Mouse (Mus musculus) heart, postnatal 10 days (tissue): ENCODE results near the gene Ywhae. TPM values are rescaled to one million over a fixed set of nuclear protein-coding genes. Genes with fewer than 3 reads are reported as not detected.

Experiments
- DNase-seq, 2 experiments: peaks; one replicate each; pipeline ENCODE4 v3.0.0; 2021
- intact Hi-C: fragments of 180-260 bp; cut with DNase I; formaldehyde crosslinking; loops from one replicate; pipeline ENCODE4 v1.15.1; 2025
- total RNA-seq, 2 experiments: library from RNA; stranded (reverse); gene quantifications; 2 replicates each; pipeline ENCODE4 v1.2.3; 2021

Ywhae gene
- total RNA-seq, 2 experiments from 2014 or later: 738 to 749 TPM

DNA sequence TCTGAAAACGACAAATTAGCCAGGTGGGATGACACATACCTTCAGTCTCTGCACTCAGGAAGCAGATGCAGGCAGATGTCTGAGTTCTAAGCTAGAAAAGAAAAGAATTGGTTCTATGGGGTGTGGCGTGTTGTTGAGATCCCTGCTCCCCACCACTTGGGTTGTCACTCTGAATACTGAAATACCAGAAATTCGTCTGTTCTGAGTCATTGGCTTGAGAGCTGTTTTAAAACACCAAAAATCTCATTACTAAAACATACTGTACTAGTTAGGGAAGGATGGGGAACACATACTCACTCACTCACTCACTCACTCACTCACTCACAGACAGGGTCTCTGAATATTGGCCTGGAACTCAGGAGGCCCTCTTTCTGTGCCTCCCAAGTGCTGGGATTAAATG is 4.3 kb downstream of the Ywhae start:
- intact Hi-C loops: loop anchor here (2.0 kb wide), 1 partner anchor 30 kb away; no protein-coding TSS in a partner anchor

DNA sequence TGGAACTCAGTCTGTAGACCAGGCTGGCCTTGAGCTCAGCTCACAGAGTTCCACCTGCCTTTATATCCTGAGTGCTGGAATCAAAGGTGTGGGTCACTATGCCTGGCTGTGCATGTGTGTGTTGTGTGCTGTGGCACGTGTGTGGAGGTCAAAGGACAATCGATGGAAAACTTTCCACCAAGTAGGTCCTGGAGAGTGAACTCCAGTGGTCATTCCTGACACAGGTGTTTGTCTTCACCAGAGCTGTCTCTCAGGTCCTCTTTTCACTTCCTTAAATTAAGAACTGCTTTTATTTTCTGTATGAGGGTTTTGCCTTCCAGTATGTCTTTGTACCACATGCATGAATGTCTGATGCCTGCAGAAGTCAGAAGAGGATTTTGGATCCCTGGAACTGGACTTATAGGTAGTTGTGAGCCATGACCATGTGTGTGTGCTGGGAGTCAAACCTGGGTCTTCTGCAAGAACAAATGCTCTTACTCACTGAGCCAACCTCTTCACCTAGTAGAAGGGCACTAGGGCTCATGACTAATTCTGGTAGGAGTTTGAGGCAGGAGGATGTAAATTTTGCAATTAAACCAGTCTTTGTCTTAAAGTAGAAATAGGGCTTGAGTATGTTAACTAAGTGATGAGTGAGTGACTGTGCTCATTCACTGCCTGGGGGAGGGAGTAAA is 5.3 kb downstream of the Ywhae start:
- intact Hi-C loops: loop anchor here (2.0 kb wide), 1 partner anchor 29 kb away; no protein-coding TSS in a partner anchor
- DNase-seq: no peak

More for the DNA sequence above, 4.3 kb downstream of the Ywhae start:
- no peak for DNase-seq

DNA sequence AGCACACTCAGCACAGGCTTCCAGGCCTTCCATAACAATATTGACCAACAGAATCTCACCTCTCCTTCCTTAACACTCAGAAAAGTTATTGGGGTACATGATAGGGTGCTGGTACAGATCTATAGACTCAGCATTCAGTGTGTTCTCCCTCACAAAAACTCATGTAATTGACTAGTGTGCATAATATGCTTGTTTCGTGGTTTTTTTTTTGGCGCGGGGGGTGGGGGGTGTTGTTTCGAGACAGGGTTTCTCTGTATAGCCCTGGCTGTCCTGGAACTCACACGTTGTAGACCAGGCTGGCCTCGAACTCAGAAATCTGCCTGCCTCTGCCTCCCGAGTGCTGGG is 5.8 kb downstream of the Ywhae start:
- DNase-seq: no peak
- intact Hi-C loops: no loop called here

DNA sequence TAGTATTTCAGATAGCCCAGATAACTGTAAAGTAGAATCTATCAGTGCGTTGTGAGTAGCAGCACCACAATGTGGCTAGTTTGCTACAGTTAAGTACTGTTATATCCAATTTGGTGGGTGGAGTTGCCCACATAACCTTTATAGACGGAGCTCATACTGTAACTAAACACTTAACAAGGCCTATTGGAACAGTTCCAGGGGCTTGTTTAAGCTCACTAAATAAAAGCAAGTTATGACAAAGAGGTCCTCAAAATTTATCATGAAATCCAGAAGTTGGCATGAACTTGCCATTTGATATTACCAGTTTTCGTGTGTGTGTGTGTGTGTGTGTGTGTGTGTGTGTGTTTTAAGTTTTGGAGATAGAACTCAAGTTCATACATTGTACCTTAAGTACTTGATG is 7.5 kb downstream of the Ywhae start:
- DNase-seq: no peak
- intact Hi-C loops: no loop called here

- DNase-seq: no peak
- intact Hi-C loops: no loop called here
These were observed 8.9 kb downstream of the Ywhae start for GRCm38 (mm10) chr11:75741615-75742014.

DNA sequence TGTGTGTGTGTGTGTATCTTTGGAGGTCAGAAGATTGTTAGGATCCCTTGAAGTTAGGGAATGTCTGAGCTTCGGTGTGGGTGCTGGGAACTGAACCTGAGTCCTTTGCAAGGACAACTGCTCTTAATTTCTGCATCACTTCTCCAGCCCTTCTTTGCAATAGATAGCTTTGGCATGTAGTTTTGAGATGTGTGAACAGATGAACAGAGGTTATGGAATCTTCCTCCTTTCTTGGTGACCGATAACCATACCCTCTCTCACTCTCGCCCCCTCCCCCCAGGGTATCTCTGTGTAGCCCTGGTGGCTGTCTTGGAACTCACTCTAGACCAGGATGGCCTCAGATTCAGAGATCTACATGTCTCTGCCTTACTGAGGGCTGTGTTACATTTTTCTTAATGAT is 12.1 kb downstream of the Ywhae start:
- no peak for DNase-seq
- intact Hi-C loops: no loop called here

- intact Hi-C loops: no loop called here
- DNase-seq: no peak
These were observed 17.9 kb downstream of the Ywhae start for GRCm38 (mm10) chr11:75750537-75750936.

- no peak for DNase-seq
- intact Hi-C loops: no loop called here
These were observed 18.4 kb downstream of the Ywhae start for GRCm38 (mm10) chr11:75751082-75751481.

- DNase-seq: no peak
- intact Hi-C loops: no loop called here
These were observed 24.0 kb downstream of the Ywhae start for GRCm38 (mm10) chr11:75756687-75757086.

GRCm38 (mm10) chr11:75758553-75758952 is 25.9 kb downstream of the Ywhae start:
- DNase-seq: no peak
- intact Hi-C loops: no loop called here

- intact Hi-C loops: no loop called here
- DNase-seq: no peak
These were observed 28.1 kb downstream of the Ywhae start for GRCm38 (mm10) chr11:75760785-75761184.

DNA sequence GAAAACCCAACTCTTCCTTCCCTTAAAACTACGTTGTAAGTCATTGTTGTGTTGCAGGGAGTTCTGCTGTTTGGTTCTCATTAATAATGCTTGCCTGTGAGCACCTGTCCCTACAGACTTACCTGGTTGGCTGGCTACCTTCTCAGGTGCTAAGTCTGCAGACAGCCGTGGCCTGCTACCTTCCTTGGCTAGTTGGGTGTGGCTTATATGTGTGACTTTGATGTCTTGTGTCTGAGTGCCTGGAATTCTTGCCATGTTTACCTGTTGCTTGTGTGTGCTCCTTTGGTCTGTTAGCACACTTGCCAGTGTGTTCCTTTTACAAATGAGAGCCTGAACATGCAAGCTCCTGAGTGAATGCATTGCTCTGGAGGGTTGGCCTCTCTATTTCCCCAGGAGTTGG is 30.0 kb downstream of the Ywhae start:
- DNase-seq: no peak
- intact Hi-C loops: no loop called here

DNA sequence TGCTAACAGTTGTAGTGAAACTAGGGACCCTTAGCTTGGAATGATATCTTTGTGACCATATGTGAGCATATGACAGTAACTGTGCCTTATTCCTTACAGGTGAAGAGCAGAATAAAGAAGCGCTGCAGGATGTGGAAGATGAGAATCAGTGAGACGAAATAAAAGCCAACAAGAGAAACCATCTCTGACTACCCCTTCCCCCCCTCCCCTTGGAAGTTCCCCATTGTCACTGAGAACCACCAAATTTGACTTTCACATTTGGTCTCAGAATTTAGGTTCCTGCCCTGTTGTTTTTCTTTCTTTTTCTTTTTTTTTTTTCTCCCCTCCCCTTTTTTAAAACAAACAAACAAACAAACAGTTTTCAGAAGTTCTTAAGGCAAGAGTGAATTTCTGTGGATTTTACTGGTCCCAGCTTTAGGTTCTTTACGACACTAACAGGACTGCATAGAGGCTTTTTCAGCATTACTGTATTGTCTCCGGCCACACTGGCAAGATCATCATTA is 31.9 kb downstream of the Ywhae start:
- intact Hi-C loops: no loop called here
- DNase-seq: no peak

GRCm38 (mm10) chr11:75765161-75765560 is 32.5 kb downstream of the Ywhae start:
- intact Hi-C loops: no loop called here
- DNase-seq: no peak

GRCm38 (mm10) chr11:75767014-75767413 is 34.3 kb downstream of the Ywhae start:
- DNase-seq: no peak
- intact Hi-C loops: loop anchor here (2.0 kb wide), 1 partner anchor 30 kb away; no protein-coding TSS in a partner anchor

- DNase-seq: no peak
- intact Hi-C loops: no loop called here
These were observed 35.7 kb downstream of the Ywhae start for GRCm38 (mm10) chr11:75768091-75768989.

DNA sequence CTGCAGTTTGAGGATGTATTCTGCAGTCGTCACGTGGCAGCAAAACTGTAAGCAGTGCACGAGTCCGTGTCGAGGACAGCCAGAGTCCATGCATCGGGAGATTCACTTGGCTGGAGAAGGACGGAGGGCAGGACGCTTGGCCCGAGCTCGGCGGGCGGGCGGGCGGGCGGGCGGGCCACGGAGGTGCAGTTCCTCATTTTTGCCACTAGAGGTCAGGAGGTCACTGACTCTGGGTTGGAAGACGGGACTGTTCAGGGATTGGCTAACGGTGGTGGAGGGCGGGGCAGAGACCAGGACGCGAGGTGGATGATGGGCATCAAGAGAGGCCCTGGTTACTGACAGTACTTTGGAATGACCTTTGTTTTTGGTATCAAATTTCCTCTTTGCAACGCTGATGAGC is 36.5 kb downstream of the Ywhae start:
- intact Hi-C loops: no loop called here
- DNase-seq: peak; percentile 91 to 93

DNA sequence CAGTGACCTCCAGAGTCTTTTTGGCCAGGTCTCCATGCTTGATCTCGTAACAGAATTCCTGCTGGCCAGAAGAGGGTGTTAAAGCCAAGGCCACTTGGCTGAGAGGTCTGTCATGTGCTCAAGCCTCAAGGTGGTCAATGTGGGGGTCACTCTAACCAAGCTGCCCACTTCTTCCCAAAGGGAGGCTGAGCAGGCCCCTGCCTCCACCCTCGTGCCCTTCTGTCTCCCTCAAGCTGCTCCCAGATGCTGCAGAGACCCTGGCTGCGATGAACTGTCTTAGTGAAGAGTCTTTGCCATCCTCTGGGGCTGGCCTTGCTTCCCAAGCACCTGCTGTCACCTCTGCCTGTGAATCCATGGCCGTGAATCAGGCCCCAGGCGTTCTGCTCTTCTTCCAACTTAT is 39.9 kb downstream of the Ywhae start:
- no peak for DNase-seq
- intact Hi-C loops: no loop called here

DNA sequence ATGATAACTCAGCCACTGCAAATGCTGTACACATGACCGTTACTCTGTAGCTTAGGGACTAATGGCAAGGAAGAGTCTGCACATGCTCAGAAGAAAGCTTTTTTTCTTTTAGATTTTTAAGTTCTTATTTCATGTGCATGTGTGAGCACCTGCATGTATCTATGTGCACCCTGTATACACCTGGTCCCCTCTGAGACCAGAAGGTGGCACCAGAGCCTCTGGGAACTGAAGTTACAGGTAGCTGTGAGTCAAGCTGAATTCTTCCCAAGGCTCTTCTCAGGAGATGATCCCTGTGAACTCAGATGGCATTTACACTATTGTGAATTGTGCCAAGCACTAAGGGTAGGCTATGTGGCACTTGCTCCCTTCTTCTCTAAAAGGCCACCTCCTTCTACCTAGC is 43.2 kb downstream of the Ywhae start:
- intact Hi-C loops: no loop called here
- no peak for DNase-seq

DNA sequence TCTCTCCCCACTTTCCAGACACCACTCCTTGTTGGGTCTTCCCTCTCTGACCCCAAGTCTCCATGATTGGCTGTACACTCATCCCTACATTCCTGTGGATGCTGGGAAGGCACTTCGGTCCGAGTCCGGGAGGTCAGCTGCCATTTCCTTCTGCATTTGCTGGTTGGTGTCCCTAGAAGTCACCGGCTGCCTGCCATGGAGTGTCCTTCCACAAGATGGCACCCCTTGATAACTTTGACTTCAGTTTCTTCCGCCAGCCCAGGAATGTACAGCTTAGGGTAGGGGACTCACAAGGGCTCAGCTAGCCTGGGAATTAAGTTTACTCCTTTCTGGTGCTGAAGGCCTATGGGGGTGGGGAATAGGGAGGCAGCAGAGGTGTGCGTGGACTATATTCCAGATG is 49.2 kb downstream of the Ywhae start:
- intact Hi-C loops: loop anchor here (1.0 to 5.0 kb wide), 4 partner anchors 121 to 435 kb away; partner anchors contain the start of genes Dbil5 and Gemin4
- DNase-seq: peak; percentile 78 to 82

GRCm38 (mm10) chr11:75783799-75784198 is 51.1 kb downstream of the Ywhae start:
- intact Hi-C loops: loop anchor here (2.0 to 5.0 kb wide), 3 partner anchors 119 to 434 kb away; partner anchors contain the start of genes Dbil5 and Gemin4
- no peak for DNase-seq

GRCm38 (mm10) chr11:75785897-75786296 is 53.2 kb downstream of the Ywhae start:
- no peak for DNase-seq
- intact Hi-C loops: no loop called here
